Mouse (Mus musculus): ENCODE data around the gene Galnt2. TPM values are rescaled to one million over a fixed set of nuclear protein-coding genes. Genes with fewer than 3 reads are reported as not detected.

Gene Galnt2
- polyA plus RNA-seq, 1 experiment from 2014 or later = 34.8 TPM

GRCm38 (mm10) chr8:124392271-124393012 is 161.3 kb downstream of the Galnt2 start:
- Histone ChIP-seq H3K36me3 (replicated peaks) (no peaks in the 10 kb centered on the region), H3K4me1 (peaks cover 7% of the 10 kb centered on the region), H3K27ac (replicated peaks) (no peak overlapping the region), H3K27me3 (replicated peaks; ENCODE audit: low read depth, poor library complexity, severe bottlenecking) (no peaks in the 10 kb centered on the region), H3K9me3 (no peaks in the 10 kb centered on the region), H3K4me3 (no peak overlapping the region)
- WGBS = 70% methylated on average over 10 of the region's 10 CpGs
- DNase-seq (ENCODE audit: low spot score) = no peak

DNA sequence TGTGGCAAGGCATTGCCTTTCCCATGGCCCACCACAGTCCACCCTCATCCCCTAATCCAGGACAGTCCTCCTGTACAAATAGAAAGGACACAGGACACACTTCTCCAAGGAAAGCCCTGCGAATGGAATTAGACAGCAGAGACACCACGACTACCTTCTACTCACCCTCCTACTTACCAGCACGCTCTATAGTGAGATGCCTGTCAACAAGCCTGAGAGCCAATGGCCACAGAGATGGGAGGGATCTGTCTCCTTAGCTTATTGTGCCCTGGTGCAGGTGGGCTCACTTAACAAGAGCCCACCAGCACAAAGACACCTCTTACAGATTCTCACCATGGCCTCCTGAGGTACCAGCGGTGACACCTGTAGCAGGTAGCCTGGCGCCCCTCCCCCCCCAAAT is 161.8 kb downstream of the Galnt2 start:
- DNase-seq (ENCODE audit: low spot score) = no peak
- no peak overlapping the region for H3K4me3 ChIP-seq
- no peak overlapping the region for H3K27ac ChIP-seq (replicated peaks)
- no peaks in the 10 kb centered on the region for H3K36me3 ChIP-seq (replicated peaks)
- H3K27me3 ChIP-seq (replicated peaks; ENCODE audit: low read depth, poor library complexity, severe bottlenecking) = no peaks in the 10 kb centered on the region
- whole genome bisulfite sequencing = 86% methylated on average over 5 of the region's 5 CpGs
- H3K9me3 ChIP-seq = no peaks in the 10 kb centered on the region
- peaks cover 7% of the 10 kb centered on the region for H3K4me1 ChIP-seq

DNA sequence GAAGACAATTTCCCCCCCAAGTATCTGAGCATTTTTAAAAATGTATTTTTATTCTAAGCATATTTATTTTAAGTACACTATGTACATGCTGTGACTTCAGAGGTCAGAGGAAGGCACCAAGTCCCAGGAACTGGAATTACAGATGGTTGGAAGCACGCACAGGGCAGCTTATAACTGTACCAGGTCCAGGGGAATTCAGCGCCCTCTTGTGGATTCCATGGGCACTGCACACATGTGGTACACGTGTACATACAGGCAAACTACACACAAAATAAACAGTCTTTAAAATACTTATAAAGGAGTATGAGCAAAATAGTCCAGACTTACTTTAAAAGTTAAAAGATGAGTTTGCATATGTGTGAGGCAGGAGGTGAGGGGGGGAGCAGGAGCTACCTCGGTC is 162.7 kb downstream of the Galnt2 start:
- Histone ChIP-seq H3K27me3 (replicated peaks; ENCODE audit: low read depth, poor library complexity, severe bottlenecking) (no peaks in the 10 kb centered on the region), H3K4me3 (no peak overlapping the region), H3K9me3 (no peaks in the 10 kb centered on the region), H3K27ac (replicated peaks) (no peak overlapping the region), H3K4me1 (peaks cover 9% of the 10 kb centered on the region), H3K36me3 (replicated peaks) (no peaks in the 10 kb centered on the region)
- 83% methylated on average over 4 of the region's 4 CpGs for WGBS
- DNase-seq (ENCODE audit: low spot score) = peak; percentile 19

GRCm38 (mm10) chr8:124394951-124395350 is 163.8 kb downstream of the Galnt2 start:
- no peaks in the 10 kb centered on the region for H3K27me3 ChIP-seq (replicated peaks; ENCODE audit: low read depth, poor library complexity, severe bottlenecking)
- H3K4me3 ChIP-seq = no peak overlapping the region
- H3K4me1 ChIP-seq = peaks cover 12% of the 10 kb centered on the region
- no peak overlapping the region for H3K27ac ChIP-seq (replicated peaks)
- no peaks in the 10 kb centered on the region for H3K9me3 ChIP-seq
- H3K36me3 ChIP-seq (replicated peaks) = no peaks in the 10 kb centered on the region
- no peak for DNase-seq (ENCODE audit: low spot score)
- WGBS = 83% methylated on average over 7 of the region's 7 CpGs

Other genes with a start within 250 kb of the Galnt2 start
- 17.3 and 19.2 TPM in 2 replicates for gene Abcb10, start 248.3 kb upstream of the Galnt2 start, polyA plus RNA-seq (2016; fragmentation: Nextera tagmentation; extraction: Ambion mirVana)
- gene Taf5l, start 210.0 kb upstream of the Galnt2 start, polyA plus RNA-seq (2016; fragmentation: Nextera tagmentation; extraction: Ambion mirVana) = 46.4 and 46.7 TPM in 2 replicates
- gene Urb2, start 209.9 kb upstream of the Galnt2 start, polyA plus RNA-seq (2016; fragmentation: Nextera tagmentation; extraction: Ambion mirVana) = 8.4 and 9.3 TPM in 2 replicates
- gene Pgbd5, start 208.3 kb downstream of the Galnt2 start, polyA plus RNA-seq (2016; fragmentation: Nextera tagmentation; extraction: Ambion mirVana) = 1.1 and 1.3 TPM in 2 replicates

All from embryonic facial prominence, embryonic 10.5 days (tissue).